Mouse (Mus musculus) forebrain, embryonic 11.5 days (tissue): ENCODE data around the gene Krt34. TPM values are rescaled to one million over a fixed set of nuclear protein-coding genes. Genes with fewer than 3 reads are reported as not detected.

Experiments
- ATAC-seq: fragments of 200-750 bp; cut with Nextera tagmentation; replicated peaks from 2 replicates; pipeline ENCODE4 v1.8.0; 2017; ENCODE audit warnings: moderate TSS enrichment; ENCODE audit not compliant: low FRiP score
- DNase-seq: peaks from one replicate; pipeline ENCODE4 v3.0.0-alpha.2; 2017; ENCODE audit warnings: low spot score
- H3K27ac ChIP-seq: fragments of 300-500 bp; sonication (generic); 2 replicates; pipeline ENCODE4 v1.5.1; 2014; ENCODE audit warnings: low read depth, low read length
- H3K27me3 ChIP-seq: fragments of 300-500 bp; sonication (generic); 2 replicates; pipeline ENCODE4 v1.6.1; 2014; ENCODE audit warnings: mild to moderate bottlenecking, low read length, mixed read lengths; ENCODE audit not compliant: control insufficient read depth, insufficient read depth
- H3K36me3 ChIP-seq: fragments of 300-500 bp; sonication (generic); 2 replicates; pipeline ENCODE4 v1.6.1; 2014; ENCODE audit warnings: mild to moderate bottlenecking, low read length, moderate library complexity, mixed read lengths; ENCODE audit not compliant: control insufficient read depth, insufficient read depth
- H3K4me1 ChIP-seq: fragments of 300-500 bp; sonication (generic); replicated peaks from 2 replicates; pipeline ENCODE4 v1.6.1; 2014; ENCODE audit warnings: low read length, mixed read lengths; ENCODE audit not compliant: control insufficient read depth, insufficient read depth
- H3K4me2 ChIP-seq: fragments of 300-500 bp; sonication (generic); 2 replicates; pipeline ENCODE4 v1.6.1; 2014; ENCODE audit warnings: low read depth, mild to moderate bottlenecking, low read length, moderate library complexity, mixed read lengths; ENCODE audit not compliant: severe bottlenecking
- H3K4me3 ChIP-seq: fragments of 300-500 bp; sonication (generic); 2 replicates; pipeline ENCODE4 v1.5.1; 2014; ENCODE audit warnings: low read depth, low read length
- H3K9ac ChIP-seq: fragments of 300-500 bp; sonication (generic); 2 replicates; pipeline ENCODE4 v1.6.1; 2014; ENCODE audit warnings: low read length
- H3K9me3 ChIP-seq: fragments of 300-500 bp; sonication (generic); 2 replicates; pipeline ENCODE4 v1.6.1; 2016; ENCODE audit warnings: low read length, mixed read lengths; ENCODE audit not compliant: control insufficient read depth
- WGBS: fragments of 180-500 bp; shearing (Covaris S2); extraction: QIAGEN DNeasy Blood & Tissue Kit; methylation state at CpG from one replicate; pipeline ENCODE4 v1.1.7; 2014; 5-methylcytosine and 5-hydroxymethylcytosine counted together
- polyA plus RNA-seq: library from polyadenylated mRNA; unstranded; fragments of >200 nt; fragmentation: Nextera tagmentation; extraction: Ambion mirVana; gene quantifications from 2 replicates; pipeline ENCODE4 v1.2.1, GENCODE M21; 2014

Gene Krt34
- polyA plus RNA-seq: not detected in 2 replicates

DNA sequence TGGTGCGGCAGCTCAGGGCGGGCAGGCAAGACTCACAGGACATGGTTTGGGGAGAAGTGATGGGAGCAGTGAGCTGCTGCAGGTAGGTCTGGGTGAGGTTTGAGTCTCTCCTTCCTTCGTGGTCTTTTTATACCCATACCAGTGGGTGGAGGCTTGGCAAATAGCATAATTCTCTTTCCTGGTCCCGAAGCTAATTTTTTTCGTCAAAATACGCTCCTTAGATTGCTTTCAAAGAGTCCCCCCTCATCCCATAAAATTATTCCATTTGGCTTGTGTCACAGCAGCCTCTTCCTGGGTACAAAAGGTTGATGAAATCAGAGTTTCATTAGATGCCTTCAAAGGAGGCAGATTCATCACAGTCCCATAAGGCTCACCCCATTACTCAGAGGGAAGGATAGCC, at the start of gene Krt34:
Gene Krt34, minus strand, starts transcription at position 101 of the 400 bp plus-strand sequence.
- H3K27me3 ChIP-seq: no peaks in the 10 kb centered on the region
- no peak within 1 kb of the TSS for H3K4me2 ChIP-seq
- H3K36me3 ChIP-seq: no peaks in the 10 kb centered on the region
- no peaks in the 10 kb centered on the region for H3K9me3 ChIP-seq
- ATAC-seq (no peak), DNase-seq (no peak)
- H3K27ac ChIP-seq: no peak within 1 kb of the TSS
- no peak within 1 kb of the TSS for H3K9ac ChIP-seq
- whole genome bisulfite sequencing: 87% methylated on average over 6 of the region's 6 CpGs
- no peaks in the 10 kb centered on the region for H3K4me1 ChIP-seq
- H3K4me3 ChIP-seq: no peak within 1 kb of the TSS

- H3K4me2 ChIP-seq: no peak overlapping the region
- no peaks in the 10 kb centered on the region for H3K36me3 ChIP-seq
- no peaks in the 10 kb centered on the region for H3K27me3 ChIP-seq
- no peaks in the 10 kb centered on the region for H3K4me1 ChIP-seq
- no peak overlapping the region for H3K27ac ChIP-seq
- DNase-seq (no peak), ATAC-seq (no peak)
- H3K4me3 ChIP-seq: no peak overlapping the region
- WGBS: 75% methylated on average over 7 of the region's 7 CpGs
- H3K9ac ChIP-seq: no peak overlapping the region
- H3K9me3 ChIP-seq: no peaks in the 10 kb centered on the region
Observed at GRCm38 (mm10) chr11:100088378-100089025, 47.1 kb upstream of the Krt34 start.

DNA sequence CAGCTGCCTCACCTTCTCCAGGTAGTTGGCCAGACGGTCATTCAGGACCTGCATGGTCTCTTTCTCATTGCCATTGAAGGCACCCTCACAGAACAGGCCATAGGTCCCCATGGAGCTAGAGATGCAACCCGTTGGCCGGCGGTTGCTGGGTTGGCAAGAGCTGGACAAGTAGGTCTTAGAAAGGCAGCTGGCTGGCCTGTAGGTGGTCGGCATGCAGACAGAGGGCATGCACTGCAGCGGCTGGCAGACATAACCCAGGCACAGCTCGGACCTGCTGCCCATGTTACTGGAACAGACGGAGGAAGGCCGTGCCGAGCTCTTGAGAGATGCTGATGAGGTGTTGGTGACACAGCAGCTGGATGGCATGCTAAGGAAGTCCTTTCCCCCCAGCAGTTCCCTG, 46.5 kb upstream of the Krt34 start, which contains the start of gene Krt32:
Gene Krt32, minus strand, starts transcription at position 366 of the 400 bp plus-strand sequence.
- Histone ChIP-seq H3K27me3 (no peaks in the 10 kb centered on the region), H3K4me1 (no peaks in the 10 kb centered on the region), H3K27ac (no peak within 1 kb of the TSS), H3K4me3 (no peak within 1 kb of the TSS), H3K9me3 (no peaks in the 10 kb centered on the region), H3K36me3 (no peaks in the 10 kb centered on the region), H3K9ac (no peak within 1 kb of the TSS), H3K4me2 (no peak within 1 kb of the TSS)
- DNase-seq (no peak), ATAC-seq (no peak)
- whole genome bisulfite sequencing: 90% methylated on average over 10 of the region's 10 CpGs

DNA sequence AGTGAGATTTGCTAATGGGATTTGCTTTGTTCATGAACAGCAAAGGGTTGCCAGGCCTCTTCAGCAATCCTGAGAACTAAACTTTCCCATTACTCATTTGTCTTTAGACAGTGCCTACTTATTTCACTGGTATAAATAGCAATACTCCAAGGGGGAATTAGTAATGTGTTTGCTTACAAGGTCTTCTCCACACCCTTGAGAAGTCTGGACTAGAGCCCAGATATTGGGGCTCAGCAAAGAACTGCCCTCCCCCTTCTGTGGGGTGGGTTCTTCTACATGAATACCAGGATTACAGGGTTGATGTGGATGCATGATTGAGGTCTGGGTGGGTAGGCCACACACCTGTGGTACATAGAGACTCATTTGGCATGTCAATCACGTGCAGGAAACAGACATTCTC, 32.5 kb upstream of the Krt34 start:
- ATAC-seq (no peak), DNase-seq (no peak)
- H3K9me3 ChIP-seq: no peaks in the 10 kb centered on the region
- no peak overlapping the region for H3K27ac ChIP-seq
- no peaks in the 10 kb centered on the region for H3K27me3 ChIP-seq
- no peak overlapping the region for H3K9ac ChIP-seq
- no peaks in the 10 kb centered on the region for H3K4me1 ChIP-seq
- WGBS: 59% methylated on average over 1 of the region's 1 CpGs
- H3K4me3 ChIP-seq: no peak overlapping the region
- no peaks in the 10 kb centered on the region for H3K36me3 ChIP-seq
- no peak overlapping the region for H3K4me2 ChIP-seq

GRCm38 (mm10) chr11:100067293-100068036, 26.1 kb upstream of the Krt34 start:
- H3K4me1 ChIP-seq: no peaks in the 10 kb centered on the region
- WGBS: 92% methylated on average over 17 of the region's 17 CpGs
- no peak overlapping the region for H3K9ac ChIP-seq
- no peak overlapping the region for H3K4me3 ChIP-seq
- H3K27ac ChIP-seq: no peak overlapping the region
- no peak for DNase-seq
- H3K27me3 ChIP-seq: no peaks in the 10 kb centered on the region
- H3K4me2 ChIP-seq: no peak overlapping the region
- no peaks in the 10 kb centered on the region for H3K36me3 ChIP-seq
- no peak for ATAC-seq
- no peaks in the 10 kb centered on the region for H3K9me3 ChIP-seq

GRCm38 (mm10) chr11:100066236-100067010, 25.1 kb upstream of the Krt34 start:
- H3K4me2 ChIP-seq: no peak overlapping the region
- no peak for DNase-seq
- H3K9ac ChIP-seq: no peak overlapping the region
- no peaks in the 10 kb centered on the region for H3K4me1 ChIP-seq
- WGBS: 85% methylated on average over 12 of the region's 12 CpGs
- no peak overlapping the region for H3K27ac ChIP-seq
- no peak for ATAC-seq
- no peaks in the 10 kb centered on the region for H3K36me3 ChIP-seq
- no peak overlapping the region for H3K4me3 ChIP-seq
- no peaks in the 10 kb centered on the region for H3K27me3 ChIP-seq
- H3K9me3 ChIP-seq: no peaks in the 10 kb centered on the region

DNA sequence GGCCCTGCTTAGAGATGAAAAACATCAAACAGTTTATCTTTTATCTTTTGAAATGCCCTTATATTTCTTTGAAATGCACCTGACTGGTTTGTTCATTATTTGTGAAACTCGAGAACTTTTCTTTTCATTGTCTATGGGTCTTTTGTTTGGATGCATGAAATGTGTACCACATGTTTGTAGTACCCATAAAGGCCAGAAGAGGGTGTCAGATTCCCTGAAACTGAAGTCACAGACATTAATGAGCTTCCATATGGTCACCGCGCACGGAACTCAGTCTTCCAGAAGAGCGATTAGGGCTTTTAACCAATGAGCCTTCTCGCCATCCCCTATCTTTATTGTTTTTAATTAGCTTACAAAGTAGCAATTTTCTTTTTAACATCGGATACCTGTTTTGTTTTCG, 17.5 kb upstream of the Krt34 start:
- ATAC-seq: no peak
- H3K27ac ChIP-seq: no peak overlapping the region
- no peak overlapping the region for H3K9ac ChIP-seq
- H3K27me3 ChIP-seq: no peaks in the 10 kb centered on the region
- no peak for DNase-seq
- no peak overlapping the region for H3K4me3 ChIP-seq
- 72% methylated on average over 8 of the region's 8 CpGs for WGBS
- H3K9me3 ChIP-seq: no peaks in the 10 kb centered on the region
- no peak overlapping the region for H3K4me2 ChIP-seq
- no peaks in the 10 kb centered on the region for H3K4me1 ChIP-seq
- H3K36me3 ChIP-seq: no peaks in the 10 kb centered on the region

GRCm38 (mm10) chr11:100055686-100056655, 14.6 kb upstream of the Krt34 start:
- H3K27ac ChIP-seq: no peak overlapping the region
- no peak overlapping the region for H3K9ac ChIP-seq
- H3K4me3 ChIP-seq: no peak overlapping the region
- H3K27me3 ChIP-seq: no peaks in the 10 kb centered on the region
- no peaks in the 10 kb centered on the region for H3K4me1 ChIP-seq
- DNase-seq (no peak), ATAC-seq (no peak)
- 79% methylated on average over 9 of the region's 9 CpGs for WGBS
- no peak overlapping the region for H3K4me2 ChIP-seq
- H3K36me3 ChIP-seq: no peaks in the 10 kb centered on the region
- no peaks in the 10 kb centered on the region for H3K9me3 ChIP-seq
